Mouse (Mus musculus) cerebellum, postnatal 36 days (tissue): ENCODE measurements around the gene Pgbd5.

ENCODE experiments used
- DNase-seq, 2 experiments: peaks; one replicate each; pipeline ENCODE4 v3.0.0; 2021 to 2022; ENCODE audit warnings: mixed read lengths in 2 of 2

The Pgbd5 gene

DNA sequence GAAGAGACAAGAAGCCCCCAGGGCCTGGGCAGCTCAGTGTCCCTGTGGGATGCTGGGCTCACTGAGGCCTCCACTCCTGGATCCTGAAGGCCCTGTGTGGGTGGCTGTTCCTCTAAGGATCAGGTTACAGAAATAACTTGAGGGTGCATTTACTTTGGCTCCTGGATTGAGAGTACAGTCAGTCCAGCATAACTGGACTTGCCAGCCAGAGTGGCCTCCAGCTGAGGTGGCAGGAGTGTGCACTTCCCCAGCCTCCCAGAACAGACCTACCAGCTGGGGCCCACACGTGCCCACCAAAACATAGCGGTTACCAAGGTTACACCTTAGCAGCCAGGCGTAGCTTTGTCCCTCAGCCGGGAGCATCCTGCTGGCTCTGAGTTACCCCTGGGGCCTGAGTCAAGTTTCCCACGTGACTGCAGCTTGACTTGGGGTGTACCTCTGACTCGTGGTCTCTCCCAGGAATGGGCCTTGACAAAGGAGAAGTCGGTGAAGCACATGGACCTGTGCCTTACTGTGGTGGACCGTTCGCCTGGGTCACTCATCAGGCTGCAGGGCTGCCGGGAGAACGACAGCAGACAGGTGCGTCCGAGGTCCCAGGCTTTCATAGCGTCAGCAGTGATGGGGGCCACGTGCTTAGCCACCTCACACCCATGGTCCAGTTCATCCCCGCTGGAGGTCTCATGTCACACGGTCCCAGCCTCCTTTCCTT, 98.9 kb downstream of the Pgbd5 start:
- no peak for DNase-seq

GRCm38 (mm10) chr8:124339742-124340141, 99.7 kb downstream of the Pgbd5 start:
- no peak for DNase-seq

- DNase-seq: no peak
Observed at GRCm38 (mm10) chr8:124336302-124336701, 103.2 kb downstream of the Pgbd5 start.

DNA sequence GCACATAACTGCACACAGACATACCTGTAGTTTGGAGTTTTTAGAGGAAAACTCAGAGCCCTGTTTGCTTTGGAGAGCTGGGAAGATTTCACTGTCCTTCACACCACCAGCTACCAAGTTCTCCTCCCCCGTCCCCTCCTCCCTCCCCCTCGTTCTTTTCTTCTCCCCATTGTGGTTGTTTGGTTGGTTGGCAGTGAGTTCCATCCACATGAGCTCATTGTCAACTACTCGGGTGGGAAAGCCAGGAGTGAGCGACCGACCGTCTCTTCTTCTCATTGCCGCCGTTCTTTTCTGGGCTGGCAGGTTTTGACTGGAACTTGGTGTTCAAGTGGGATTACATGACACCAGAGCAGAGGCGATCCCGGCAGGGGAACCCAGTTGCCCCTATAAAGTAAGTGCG, 107.8 kb downstream of the Pgbd5 start:
- no peak for DNase-seq

- no peak for DNase-seq
Observed at GRCm38 (mm10) chr8:124331094-124331493, 108.4 kb downstream of the Pgbd5 start.

GRCm38 (mm10) chr8:124330433-124330832, 109.0 kb downstream of the Pgbd5 start:
- DNase-seq: peak; percentile 61 to 74

- no peak for DNase-seq
Observed at GRCm38 (mm10) chr8:124329690-124330089, 109.8 kb downstream of the Pgbd5 start.

- no peak for DNase-seq
Observed at GRCm38 (mm10) chr8:124328259-124328658, 111.2 kb downstream of the Pgbd5 start.

- DNase-seq: no peak
Observed at GRCm38 (mm10) chr8:124323356-124323755, 116.1 kb downstream of the Pgbd5 start.

GRCm38 (mm10) chr8:124321227-124321840, 118.1 kb downstream of the Pgbd5 start:
- no peak for DNase-seq

DNA sequence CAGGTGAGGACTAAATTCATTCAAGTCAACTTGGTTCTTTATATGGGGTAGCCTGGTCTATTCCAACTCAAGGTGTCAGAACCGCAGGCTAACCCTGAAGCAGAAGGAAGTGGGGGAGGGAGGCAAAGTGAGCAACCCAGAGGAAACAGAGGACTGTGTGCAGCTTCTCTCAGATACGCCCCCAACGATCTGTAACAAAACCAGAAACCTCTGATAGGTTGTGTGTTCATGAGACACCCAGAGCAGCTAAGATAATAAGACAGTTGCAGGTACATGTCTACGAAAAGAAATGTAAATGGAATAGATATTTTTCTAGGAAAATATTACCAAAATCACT, 120.2 kb downstream of the Pgbd5 start:
- DNase-seq: no peak
